Mouse (Mus musculus): ENCODE data around the gene Plau.

DNA sequence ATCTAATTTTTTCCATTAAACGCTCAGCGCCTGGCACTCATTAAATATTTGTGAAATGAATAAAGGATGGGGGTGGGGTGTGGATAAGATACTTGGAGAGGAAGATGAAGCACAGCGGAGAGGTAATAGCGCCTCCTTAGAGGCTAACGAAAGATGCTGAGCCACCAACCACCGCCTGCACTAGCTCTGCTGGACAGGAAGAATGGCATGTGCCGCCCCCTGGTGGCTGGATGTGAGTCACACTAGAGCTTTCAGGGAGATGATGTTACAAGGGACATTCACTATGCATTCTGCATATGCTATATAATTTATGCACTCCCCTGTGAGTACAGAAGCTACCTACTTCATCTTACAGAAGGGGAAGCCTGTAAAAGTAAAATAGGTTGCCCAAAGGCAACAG is 37.7 kb upstream of the Plau start:
- TF ChIP-seq POLR2A (IDR thresholded peaks at IDR 0.05; ENCODE audit: borderline replicate concordance, insufficient read depth, low read length) = no peak
- TF ChIP-seq CTCF (IDR thresholded peaks at IDR 0.05; ENCODE audit: borderline replicate concordance, insufficient read depth, low read depth, low read length) = peak; percentile 98
